Mouse (Mus musculus): ENCODE data around the gene Dnm3. TPM values are rescaled to one million over a fixed set of nuclear protein-coding genes. Genes with fewer than 3 reads are reported as not detected.

The Dnm3 gene
- total RNA-seq, 2 experiments from 2014 or later = not detected

Other genes with a start within 250 kb of the Dnm3 start
- gene Mettl13, start 70.5 kb upstream of the Dnm3 start, total RNA-seq (2014; fragmentation: Nextera tagmentation) = 13.5 and 17.7 TPM in 2 replicates
- gene Mettl13, start 70.5 kb upstream of the Dnm3 start, total RNA-seq (2017) = 20.3 and 20.6 TPM in 2 replicates
- 27.1 and 31.9 TPM in 2 replicates for gene Vamp4, start 92.5 kb upstream of the Dnm3 start, total RNA-seq (2014; fragmentation: Nextera tagmentation)
- 26.7 and 27.2 TPM in 2 replicates for gene Vamp4, start 92.5 kb upstream of the Dnm3 start, total RNA-seq (2017)
- gene Myoc, start 161.1 kb upstream of the Dnm3 start, total RNA-seq (2014; fragmentation: Nextera tagmentation) = not detected in 2 replicates
- gene Myoc, start 161.1 kb upstream of the Dnm3 start, total RNA-seq (2017) = not detected in 2 replicates
- not detected in 2 replicates for gene Myocos, start 180.2 kb upstream of the Dnm3 start, total RNA-seq (2014; fragmentation: Nextera tagmentation)
- not detected in 2 replicates for gene Myocos, start 180.2 kb upstream of the Dnm3 start, total RNA-seq (2017)

Data from granulocyte monocyte progenitor cell, adult 5-6 weeks (primary cell).